Mouse (Mus musculus): ENCODE results near the gene Zfp488. TPM values are rescaled to one million over a fixed set of nuclear protein-coding genes. Genes with fewer than 3 reads are reported as not detected.

Gene Zfp488
- total and polyA plus RNA-seq, 2 experiments from 2014 or later: 0.98 to 4.9 TPM

DNA sequence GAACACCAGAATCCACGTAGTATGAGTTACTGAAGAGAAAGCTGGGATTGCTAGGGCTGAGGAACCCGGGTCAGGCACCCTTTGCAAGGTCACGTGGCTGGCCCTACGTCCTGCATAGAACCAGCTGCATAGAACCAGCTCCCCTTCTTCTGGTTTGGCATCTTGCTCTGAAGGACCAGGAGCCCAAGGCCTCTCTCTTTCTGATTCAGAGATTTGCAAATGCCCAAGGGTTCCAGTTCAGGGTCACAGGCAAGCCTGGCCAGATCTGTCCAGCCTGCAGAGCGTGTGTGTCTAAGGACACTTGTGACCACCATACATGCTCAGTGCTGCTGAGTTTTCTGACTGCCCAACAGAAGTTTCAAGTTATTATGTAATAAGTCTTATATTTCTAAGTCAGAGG is 36.3 kb downstream of the Zfp488 start:
- no peaks in the 10 kb centered on the region for H3K4me1 ChIP-seq (ENCODE audit: insufficient read depth, low read length)
- no peak overlapping the region for H3K9ac ChIP-seq (replicated peaks; ENCODE audit: low read length, poor library complexity, severe bottlenecking)
- DNase-seq (ENCODE audit: low spot score) (no peak), ATAC-seq (ENCODE audit: low FRiP score) (no peak)
- no peaks in the 10 kb centered on the region for H3K9me3 ChIP-seq (ENCODE audit: low read length)
- no peaks in the 10 kb centered on the region for H3K27me3 ChIP-seq (ENCODE audit: insufficient read depth, low read length)
- no peak overlapping the region for H3K27ac ChIP-seq (ENCODE audit: low read depth, low read length)
- no peak for TF ChIP-seq CTCF (IDR thresholded peaks at IDR 0.05)
- no peak overlapping the region for H3K4me3 ChIP-seq (ENCODE audit: low read depth, low read length)
- H3K36me3 ChIP-seq (ENCODE audit: insufficient read depth, low read length): no peaks in the 10 kb centered on the region
- H3K4me2 ChIP-seq (ENCODE audit: low read depth, low read length, poor library complexity, severe bottlenecking): no peak overlapping the region
- 81% methylated on average over 5 of the region's 5 CpGs for WGBS

DNA sequence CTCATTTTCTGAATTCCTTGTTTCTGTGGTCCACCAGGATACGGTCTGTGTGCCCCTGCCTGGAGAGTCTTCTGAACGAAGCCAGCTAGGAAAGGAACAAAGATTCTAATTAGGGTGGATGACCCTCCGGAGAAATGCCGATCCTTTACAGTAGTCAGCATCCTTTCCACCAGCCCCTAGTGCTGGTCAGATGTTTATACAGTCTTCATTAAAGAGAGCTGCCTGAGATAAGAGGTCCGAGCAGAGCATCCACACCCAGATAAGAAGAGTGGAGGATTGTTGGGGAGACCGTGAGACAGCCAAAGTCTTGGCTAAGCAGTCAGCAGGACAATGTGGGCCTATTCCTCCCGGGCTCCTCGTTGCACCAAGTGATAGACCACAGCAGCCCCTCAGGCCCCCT is 37.8 kb downstream of the Zfp488 start, which contains the start of gene Gdf2:
Gene Gdf2 (plus strand): TSS at position 301 of the 400 bp plus-strand sequence.
- DNase-seq (ENCODE audit: low spot score) (no peak), ATAC-seq (ENCODE audit: low FRiP score) (no peak)
- no peaks in the 10 kb centered on the region for H3K9me3 ChIP-seq (ENCODE audit: low read length)
- no peaks in the 10 kb centered on the region for H3K4me1 ChIP-seq (ENCODE audit: insufficient read depth, low read length)
- no peak within 1 kb of the TSS for H3K4me2 ChIP-seq (ENCODE audit: low read depth, low read length, poor library complexity, severe bottlenecking)
- H3K36me3 ChIP-seq (ENCODE audit: insufficient read depth, low read length): no peaks in the 10 kb centered on the region
- no peak within 1 kb of the TSS for H3K9ac ChIP-seq (replicated peaks; ENCODE audit: low read length, poor library complexity, severe bottlenecking)
- no peak within 1 kb of the TSS for H3K27ac ChIP-seq (ENCODE audit: low read depth, low read length)
- 77% methylated on average over 8 of the region's 8 CpGs for WGBS
- TF ChIP-seq CTCF (IDR thresholded peaks at IDR 0.05): no peak
- no peaks in the 10 kb centered on the region for H3K27me3 ChIP-seq (ENCODE audit: insufficient read depth, low read length)
- no peak within 1 kb of the TSS for H3K4me3 ChIP-seq (ENCODE audit: low read depth, low read length)

DNA sequence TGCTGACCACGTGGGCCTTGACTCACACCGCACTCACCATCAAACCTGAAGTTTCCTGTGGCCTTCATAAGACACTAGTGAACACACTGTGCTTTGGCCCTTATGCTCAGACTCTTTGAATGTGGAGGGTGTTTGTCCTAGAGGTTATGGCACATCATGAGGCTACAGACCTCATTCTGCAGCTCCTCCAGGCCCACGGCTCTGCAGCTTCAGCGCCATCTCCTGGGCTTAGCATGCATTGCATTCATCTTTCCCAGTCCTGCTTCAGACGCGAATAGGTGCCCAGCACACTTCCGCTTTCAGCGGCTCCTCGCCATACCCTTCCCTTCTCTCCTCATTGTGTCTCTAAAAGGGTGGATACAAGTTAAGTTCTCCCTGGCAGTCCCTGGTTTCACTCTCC is 39.4 kb downstream of the Zfp488 start:
- Histone ChIP-seq H3K4me2 (ENCODE audit: low read depth, low read length, poor library complexity, severe bottlenecking) (peak overlapping the region; percentile 27; the same call in 1 of the 2 replicates), H3K9me3 (ENCODE audit: low read length) (no peaks in the 10 kb centered on the region), H3K9ac (replicated peaks; ENCODE audit: low read length, poor library complexity, severe bottlenecking) (no peak overlapping the region), H3K27ac (ENCODE audit: low read depth, low read length) (no peak overlapping the region), H3K27me3 (ENCODE audit: insufficient read depth, low read length) (no peaks in the 10 kb centered on the region), H3K4me3 (ENCODE audit: low read depth, low read length) (no peak overlapping the region), H3K4me1 (ENCODE audit: insufficient read depth, low read length) (no peaks in the 10 kb centered on the region), H3K36me3 (ENCODE audit: insufficient read depth, low read length) (no peaks in the 10 kb centered on the region)
- peak; percentile 92 for TF ChIP-seq CTCF (IDR thresholded peaks at IDR 0.05)
- peak; percentile 80 for DNase-seq (ENCODE audit: low spot score)
- 0 out of 2 replicates have a peak, but pooled peaks have one; percentile 10 for ATAC-seq (ENCODE audit: low FRiP score)
- 31% methylated on average over 9 of the region's 9 CpGs for WGBS

DNA sequence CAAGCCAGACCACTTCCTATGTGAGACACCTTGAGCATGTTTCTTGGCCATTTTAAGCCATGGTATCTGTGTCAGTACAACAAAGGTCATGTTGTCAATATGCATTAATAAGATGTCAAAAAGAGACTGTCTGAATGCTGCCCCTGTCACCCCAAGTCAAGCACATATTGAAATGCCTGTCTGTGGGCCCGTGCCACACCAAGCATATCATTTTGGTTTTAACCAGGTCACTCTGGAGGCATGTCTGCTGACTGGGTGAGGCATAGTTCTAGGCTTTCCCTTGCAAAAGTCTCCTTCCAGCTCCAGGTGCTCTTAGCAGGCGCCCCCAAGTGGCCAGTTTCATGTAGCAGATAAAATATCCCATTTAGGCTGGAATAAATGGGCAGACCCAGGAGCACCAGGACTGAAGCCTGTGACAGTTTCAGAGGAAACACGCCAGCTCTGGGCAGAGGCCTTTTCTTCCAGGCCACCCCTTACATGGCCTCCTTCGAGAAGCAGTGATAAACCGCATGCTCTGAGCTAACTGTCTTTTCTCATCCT is 44.7 kb downstream of the Zfp488 start:
- Histone ChIP-seq H3K36me3 (ENCODE audit: insufficient read depth, low read length) (no peaks in the 10 kb centered on the region), H3K27me3 (ENCODE audit: insufficient read depth, low read length) (no peaks in the 10 kb centered on the region), H3K9me3 (ENCODE audit: low read length) (no peaks in the 10 kb centered on the region), H3K9ac (replicated peaks; ENCODE audit: low read length, poor library complexity, severe bottlenecking) (no peak overlapping the region), H3K4me1 (ENCODE audit: insufficient read depth, low read length) (no peaks in the 10 kb centered on the region), H3K27ac (ENCODE audit: low read depth, low read length) (no peak overlapping the region), H3K4me3 (ENCODE audit: low read depth, low read length) (no peak overlapping the region), H3K4me2 (ENCODE audit: low read depth, low read length, poor library complexity, severe bottlenecking) (no peak overlapping the region)
- 42% methylated on average over 5 of the region's 5 CpGs for WGBS
- no peak for ATAC-seq (ENCODE audit: low FRiP score)
- peak; percentile 79 for TF ChIP-seq CTCF (IDR thresholded peaks at IDR 0.05)
- peak; percentile 62 for DNase-seq (ENCODE audit: low spot score)

DNA sequence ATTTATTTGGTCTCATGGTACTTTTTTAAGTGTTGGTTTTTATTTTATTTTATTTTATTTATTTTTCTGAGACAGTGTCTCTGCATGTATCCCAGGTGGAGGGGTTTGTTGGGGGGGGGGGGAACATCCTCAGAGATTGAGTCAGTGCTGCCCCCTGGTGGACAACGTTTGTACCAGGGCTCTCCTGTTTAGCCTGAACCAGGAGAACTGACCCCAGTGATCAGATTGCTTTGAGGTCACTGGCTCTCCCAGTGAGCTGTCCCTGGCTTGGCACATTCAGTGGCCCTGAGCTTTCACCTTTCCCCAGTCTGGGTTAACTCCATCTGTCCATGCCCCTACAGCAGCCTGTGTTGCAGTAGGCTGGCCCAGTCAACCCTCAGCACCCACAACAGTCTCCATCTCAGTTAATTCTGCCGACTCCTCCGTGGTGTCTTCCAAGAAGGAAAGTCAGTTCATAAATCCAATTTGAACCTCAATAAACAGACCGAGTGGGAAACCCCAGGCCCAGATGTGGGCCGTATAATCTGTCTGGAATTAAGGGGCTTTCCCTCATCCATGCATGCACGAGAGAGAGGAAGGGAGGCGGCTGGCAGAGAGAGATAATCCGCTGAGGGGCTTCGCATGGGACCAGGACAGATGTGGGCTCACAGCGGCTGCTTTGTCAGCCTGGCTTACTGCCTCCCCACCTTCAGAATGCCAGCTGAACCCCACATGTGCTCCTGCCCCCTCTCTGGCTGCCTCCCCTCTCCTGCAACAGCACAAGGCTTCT is 45.4 kb downstream of the Zfp488 start:
- no peaks in the 10 kb centered on the region for H3K4me1 ChIP-seq (ENCODE audit: insufficient read depth, low read length)
- no peaks in the 10 kb centered on the region for H3K9me3 ChIP-seq (ENCODE audit: low read length)
- H3K4me2 ChIP-seq (ENCODE audit: low read depth, low read length, poor library complexity, severe bottlenecking): no peak overlapping the region
- H3K27ac ChIP-seq (ENCODE audit: low read depth, low read length): no peak overlapping the region
- no peaks in the 10 kb centered on the region for H3K36me3 ChIP-seq (ENCODE audit: insufficient read depth, low read length)
- DNase-seq (ENCODE audit: low spot score) (peak; percentile 67), ATAC-seq (ENCODE audit: low FRiP score) (no peak)
- TF ChIP-seq CTCF (IDR thresholded peaks at IDR 0.05): peak; percentile 72
- 62% methylated on average over 10 of the region's 10 CpGs for WGBS
- H3K27me3 ChIP-seq (ENCODE audit: insufficient read depth, low read length): no peaks in the 10 kb centered on the region
- H3K9ac ChIP-seq (replicated peaks; ENCODE audit: low read length, poor library complexity, severe bottlenecking): no peak overlapping the region
- no peak overlapping the region for H3K4me3 ChIP-seq (ENCODE audit: low read depth, low read length)

DNA sequence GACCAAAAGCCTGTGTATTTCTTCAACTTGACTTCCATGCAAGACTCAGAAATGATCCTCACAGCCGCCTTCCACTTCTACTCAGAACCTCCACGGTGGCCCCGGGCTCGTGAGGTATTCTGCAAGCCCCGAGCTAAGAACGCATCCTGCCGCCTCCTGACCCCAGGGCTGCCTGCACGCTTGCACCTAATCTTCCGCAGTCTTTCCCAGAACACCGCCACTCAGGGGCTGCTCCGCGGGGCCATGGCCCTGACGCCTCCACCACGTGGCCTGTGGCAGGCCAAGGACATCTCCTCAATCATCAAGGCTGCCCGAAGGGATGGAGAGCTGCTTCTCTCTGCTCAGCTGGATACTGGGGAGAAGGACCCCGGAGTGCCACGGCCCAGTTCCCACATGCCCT is 46.7 kb downstream of the Zfp488 start:
- ATAC-seq (ENCODE audit: low FRiP score): no peak
- Histone ChIP-seq H3K27ac (ENCODE audit: low read depth, low read length) (no peak overlapping the region), H3K4me2 (ENCODE audit: low read depth, low read length, poor library complexity, severe bottlenecking) (no peak overlapping the region), H3K36me3 (ENCODE audit: insufficient read depth, low read length) (no peaks in the 10 kb centered on the region), H3K4me1 (ENCODE audit: insufficient read depth, low read length) (no peaks in the 10 kb centered on the region), H3K27me3 (ENCODE audit: insufficient read depth, low read length) (no peaks in the 10 kb centered on the region), H3K9me3 (ENCODE audit: low read length) (no peaks in the 10 kb centered on the region), H3K9ac (replicated peaks; ENCODE audit: low read length, poor library complexity, severe bottlenecking) (no peak overlapping the region), H3K4me3 (ENCODE audit: low read depth, low read length) (no peak overlapping the region)
- WGBS: 66% methylated on average over 17 of the region's 17 CpGs
- no peak for TF ChIP-seq CTCF (IDR thresholded peaks at IDR 0.05)
- DNase-seq (ENCODE audit: low spot score): no peak

Data from midbrain, postnatal 0 days (tissue).